Mouse (Mus musculus) kidney, adult 2 months (tissue): Measurements from ENCODE around the gene A130010J15Rik.

Source experiments
- CTCF ChIP-seq: fragments of 200-500 bp; conservative IDR thresholded peaks from 2 replicates; pipeline ENCODE4 v1.5.1; 2011; ENCODE audit warnings: low read depth, mild to moderate bottlenecking, control low read depth, low read length, moderate library complexity, mixed read lengths; ENCODE audit not compliant: insufficient read depth, insufficient read length
- POLR2A ChIP-seq: fragments of 200-500 bp; IDR thresholded peaks from one replicate; pipeline ENCODE4 v1.6.1; 2011; ENCODE audit warnings: low read depth, low read length, control low read depth

DNA sequence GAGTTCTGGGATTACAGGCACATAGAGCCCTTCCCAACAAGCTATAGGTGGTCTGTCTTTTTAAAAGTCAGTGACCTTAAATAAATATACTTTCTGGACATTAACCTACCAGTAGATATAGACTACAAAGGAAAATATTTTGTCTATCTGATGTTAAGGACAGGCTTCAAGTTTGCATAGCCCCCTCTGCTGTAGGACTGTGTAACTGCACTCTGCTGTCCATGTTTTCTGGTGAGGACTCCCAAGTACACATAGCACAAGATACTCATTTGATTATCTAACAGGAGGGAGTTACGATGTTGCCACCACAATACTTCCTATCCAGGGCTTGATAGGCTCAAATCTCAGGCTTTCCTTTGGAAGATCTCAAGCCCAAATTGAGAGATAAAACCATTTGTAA lies 34.1 kb upstream of the A130010J15Rik start:
- TF ChIP-seq CTCF (no peak; the same call in 1 of the 2 replicates), POLR2A (no peak)
